Mouse (Mus musculus) retina, postnatal 7 days (tissue): ENCODE data around the gene Csad.
"Not testable (repeated sequence)": the region's sequence is repeated elsewhere in the genome, so short reads cannot be mapped to it uniquely, and the experiment has no call there.

Experiments
- DNase-seq: peaks from one replicate; pipeline ENCODE4 v3.0.0-alpha.2; 2012; ENCODE audit warnings: low read depth, low spot score

Gene Csad

DNA sequence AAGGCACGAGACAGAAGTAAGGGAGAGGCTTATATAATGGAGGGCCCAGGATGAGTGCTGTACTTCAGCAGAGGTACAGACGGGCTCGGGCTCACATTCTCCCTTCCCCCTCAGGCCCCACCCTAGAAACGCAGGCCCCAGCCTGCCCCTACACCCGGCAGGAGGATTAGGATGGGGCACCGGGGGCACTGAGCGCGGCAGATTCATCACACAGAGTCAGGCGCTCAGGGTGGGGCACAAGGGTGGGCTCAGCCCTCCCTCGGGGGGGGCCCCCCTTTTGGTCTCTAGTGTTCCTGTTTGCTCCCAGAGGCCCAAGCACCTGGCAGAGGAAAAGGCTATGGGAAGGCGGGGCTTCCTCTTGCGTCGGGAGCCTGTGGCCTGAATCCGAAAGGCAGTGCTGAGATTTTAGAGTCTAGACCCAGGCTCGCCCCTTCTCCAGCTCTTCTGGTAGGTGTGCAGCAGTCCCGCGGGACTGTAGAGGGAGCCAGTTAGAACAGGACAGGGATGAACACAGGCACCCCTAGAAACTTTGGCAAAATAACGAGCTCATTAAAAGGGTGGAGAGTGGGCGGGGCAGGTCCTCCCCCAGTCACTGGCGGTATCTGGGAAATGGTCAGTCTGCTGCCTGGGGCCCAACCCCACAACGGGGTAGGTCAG is 31.0 kb upstream of the Csad start:
- no peak for DNase-seq

DNA sequence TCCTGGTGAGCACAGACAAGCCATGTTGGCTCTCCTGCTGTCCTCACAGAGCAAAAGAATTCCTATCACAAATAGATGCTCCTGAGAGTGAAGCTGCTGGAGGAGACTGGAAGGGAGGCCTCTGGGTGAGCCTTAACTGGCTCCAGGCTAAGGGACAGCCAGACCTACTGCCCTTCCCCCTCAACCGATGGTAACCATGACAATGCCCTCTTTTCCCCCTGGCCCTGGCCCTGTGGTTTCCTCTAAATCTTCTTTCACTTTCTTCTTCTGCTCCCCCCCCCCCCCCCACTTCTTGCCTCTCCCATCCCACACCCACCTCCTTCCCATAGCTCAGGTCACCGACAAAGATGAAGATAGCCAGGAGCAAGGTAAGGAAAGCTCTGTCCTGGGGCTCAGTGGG is 29.4 kb upstream of the Csad start:
- no peak for DNase-seq

- no peak for DNase-seq
Measured at GRCm38 (mm10) chr15:102232764-102233163, 28.2 kb upstream of the Csad start.

- DNase-seq: no peak
Measured at GRCm38 (mm10) chr15:102231748-102232147, 27.2 kb upstream of the Csad start, which contains the start of gene Itgb7. Gene Itgb7, minus strand, starts transcription at chr15:102231944.

GRCm38 (mm10) chr15:102230408-102231321 is 26.1 kb upstream of the Csad start:
- no peak for DNase-seq

DNA sequence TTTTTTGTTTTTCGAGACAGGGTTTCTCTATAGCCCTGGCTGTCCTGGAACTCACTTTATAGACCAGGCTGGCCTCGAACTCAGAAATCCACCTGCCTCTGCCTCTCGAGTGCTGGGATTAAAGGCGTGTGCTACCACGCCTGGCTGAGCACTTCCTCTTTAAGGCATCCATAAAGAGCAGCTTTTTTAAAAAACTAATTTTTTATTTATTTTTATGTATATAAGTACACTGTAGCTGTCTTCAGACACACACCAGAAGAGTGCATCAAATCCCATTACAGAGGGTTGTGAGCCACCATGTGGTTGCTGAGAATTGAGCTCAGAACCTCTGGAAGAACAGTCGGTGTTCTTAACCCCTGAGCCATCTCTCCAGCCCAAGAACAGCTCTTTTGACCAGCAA is 21.1 kb upstream of the Csad start:
- not testable (repeated sequence) for DNase-seq

GRCm38 (mm10) chr15:102224992-102225617 is 20.6 kb upstream of the Csad start:
- DNase-seq: no peak

- peak; percentile 64 for DNase-seq
Measured at GRCm38 (mm10) chr15:102224186-102224991, 19.9 kb upstream of the Csad start.

- DNase-seq: no peak
Measured at GRCm38 (mm10) chr15:102222386-102222785, 17.9 kb upstream of the Csad start.

DNA sequence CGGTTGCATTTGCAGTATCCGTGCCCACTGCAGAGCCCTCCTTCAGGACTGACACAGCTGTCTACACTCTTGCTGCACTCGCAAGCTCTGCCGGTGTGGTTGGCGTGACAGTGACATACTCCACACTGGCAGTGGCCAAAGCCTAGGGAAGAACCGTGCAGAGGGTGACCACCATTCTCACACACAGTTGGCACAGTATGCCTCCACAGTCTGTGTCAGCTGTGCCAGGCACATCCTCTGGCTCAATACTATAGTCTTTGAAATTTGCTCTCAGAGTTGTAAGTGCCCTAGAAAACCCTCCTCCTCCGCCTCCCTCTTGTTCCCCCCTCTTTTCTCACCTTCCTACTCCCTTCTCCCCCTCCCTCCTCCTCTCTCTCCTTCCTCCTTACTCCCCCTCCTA is 12.8 kb upstream of the Csad start:
- DNase-seq: no peak

- DNase-seq: no peak
Measured at GRCm38 (mm10) chr15:102216459-102217228, 12.1 kb upstream of the Csad start.

DNA sequence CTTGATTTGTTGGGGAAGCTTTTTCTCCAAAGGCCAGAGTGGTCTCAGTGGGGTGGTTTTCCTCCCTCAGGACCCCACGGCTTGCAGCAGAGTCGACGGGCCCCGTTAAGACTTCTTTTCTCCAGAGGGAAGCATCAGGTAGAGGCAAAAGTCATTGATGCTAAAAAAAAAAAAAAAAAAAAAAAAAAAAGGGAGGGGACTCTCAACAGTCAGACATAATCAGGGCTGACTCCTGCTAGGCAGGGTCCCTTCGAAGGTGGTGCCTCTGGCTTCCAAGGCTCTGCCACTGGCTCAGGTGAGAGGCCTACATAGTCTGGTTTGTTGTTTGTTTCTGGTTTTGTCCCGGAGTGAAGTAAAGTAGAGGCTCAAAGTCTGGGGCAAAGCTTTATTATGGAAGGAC is 11.1 kb upstream of the Csad start:
- DNase-seq: no peak

- DNase-seq: no peak
Measured at GRCm38 (mm10) chr15:102214132-102214531, 9.6 kb upstream of the Csad start.

- no peak for DNase-seq
Measured at GRCm38 (mm10) chr15:102211895-102212294, 7.4 kb upstream of the Csad start.

- DNase-seq: no peak
Measured at GRCm38 (mm10) chr15:102210816-102211215, 6.3 kb upstream of the Csad start.

GRCm38 (mm10) chr15:102209114-102209513 is 4.6 kb upstream of the Csad start:
- DNase-seq: no peak

DNA sequence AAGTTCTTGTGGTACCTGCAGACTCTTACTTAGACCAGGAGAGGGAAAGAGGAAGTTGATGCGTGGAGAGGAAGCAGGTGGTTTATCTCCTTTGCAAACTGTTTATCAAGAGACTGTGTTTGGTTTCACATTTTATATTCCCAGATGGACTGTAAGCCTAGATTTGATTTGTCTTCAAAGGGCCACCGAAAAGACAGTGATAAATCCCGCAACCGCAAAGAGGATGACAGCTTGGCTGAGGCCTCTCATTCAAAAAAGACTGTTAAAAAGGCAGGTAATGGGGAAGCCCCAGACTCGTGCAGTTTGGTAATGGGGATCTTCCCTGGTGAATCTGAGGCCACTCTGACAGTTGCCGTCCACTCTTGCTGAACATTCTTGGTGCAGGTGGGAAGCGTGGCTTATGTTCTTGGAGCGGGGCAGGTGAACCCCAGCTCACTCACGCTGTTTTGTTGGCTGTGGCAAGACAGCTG is 3.6 kb upstream of the Csad start:
- DNase-seq: no peak

DNA sequence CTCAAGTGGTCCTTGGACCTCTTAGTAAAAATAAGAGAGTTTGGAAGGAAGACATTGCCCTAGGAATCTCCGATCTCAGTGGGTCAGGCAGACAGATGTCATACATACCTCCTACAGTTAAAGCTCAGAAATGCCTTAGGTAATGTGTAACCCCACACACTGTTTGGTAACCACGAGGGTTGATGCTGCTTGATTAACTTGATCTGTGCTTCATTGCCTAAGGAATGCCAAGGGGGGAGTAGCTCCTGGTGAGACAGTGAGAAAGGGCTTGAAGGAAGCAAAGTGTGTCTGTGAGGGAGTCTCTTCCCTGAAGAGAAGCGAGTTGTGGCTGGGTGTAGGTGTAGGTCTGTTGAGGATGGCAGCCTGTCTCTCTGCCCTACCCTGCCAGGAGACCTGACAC is 2.8 kb upstream of the Csad start:
- no peak for DNase-seq

DNA sequence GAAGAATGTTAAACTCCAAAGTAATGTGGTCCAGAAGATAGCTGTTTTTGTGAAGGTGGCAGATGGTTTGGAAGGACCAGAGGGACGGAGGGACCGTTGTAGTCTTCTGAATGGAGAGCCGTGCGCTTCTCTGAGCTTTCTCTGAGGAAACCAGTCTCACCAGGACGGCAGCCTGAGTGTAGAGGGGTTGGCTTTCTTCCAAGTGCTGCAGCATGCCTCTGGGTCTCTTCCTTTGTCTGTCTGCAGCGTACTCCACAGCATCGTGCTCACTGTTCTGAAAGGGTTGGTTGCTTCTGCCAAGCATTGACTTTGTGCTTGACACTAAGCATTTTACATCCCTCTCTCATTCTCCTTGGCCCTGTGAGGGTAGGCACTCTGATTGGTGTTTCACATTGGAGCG is 1.3 kb upstream of the Csad start:
- no peak for DNase-seq

- DNase-seq: peak; percentile 52
Measured at GRCm38 (mm10) chr15:102203835-102204381, 616 bp downstream of the Csad start.
